Mouse (Mus musculus): ENCODE results near the gene Myadm. TPM values are rescaled to one million over a fixed set of nuclear protein-coding genes. Genes with fewer than 3 reads are reported as not detected.
"Not testable (repeated sequence)": the region's sequence is repeated elsewhere in the genome, so short reads cannot be mapped to it uniquely, and the experiment has no call there.

Myadm gene
- 10 to 100 TPM in 13 of 26 experiments, 1 to 10 TPM in 13; 4.0 to 35.3 (median 11.6) TPM for total RNA-seq (2018; cell fraction: chromatin; rRNA removed)
- total RNA-seq (2018; cell fraction: cytosol; rRNA removed): 100 to 1,000 TPM in 13 of 26 experiments, 10 to 100 TPM in 13; 59.4 to 159 (median 102) TPM
- total RNA-seq (2018; cell fraction: nucleus; rRNA removed): 100 to 1,000 TPM in 13 of 26 experiments, 10 to 100 TPM in 13; 42.3 to 219 (median 98.4) TPM
- 75.5 to 128 TPM (median 99.0 TPM) in 3 replicates for polyA plus RNA-seq (2018)

- H3K36me3 ChIP-seq (ENCODE audit: inconsistent target): no peaks in the 10 kb centered on the region
- peak within 1 kb of the TSS; percentile 73 for H3K27ac ChIP-seq
- H3K79me2 ChIP-seq (ENCODE audit: inconsistent target): peaks cover 47% of the 10 kb centered on the region
- peak within 1 kb of the TSS; percentile 74 for H3K4me3 ChIP-seq (ENCODE audit: inconsistent target)
- WGBS (ENCODE audit: missing documents): 10% methylated on average over 30 of the region's 30 CpGs
These were observed at the start of gene Myadm, which contains the start of gene Prkcg for GRCm38 (mm10) chr7:3288976-3289970. TSS of gene Myadm (plus strand) at chr7:3289080. TSS of gene Prkcg (plus strand) at chr7:3289179.

- no peaks in the 10 kb centered on the region for H3K79me2 ChIP-seq (ENCODE audit: inconsistent target)
- H3K27ac ChIP-seq: no peak overlapping the region
- WGBS (ENCODE audit: missing documents): 70% methylated on average over 2 of the region's 2 CpGs
- no peak overlapping the region for H3K4me3 ChIP-seq (ENCODE audit: inconsistent target)
- no peaks in the 10 kb centered on the region for H3K36me3 ChIP-seq (ENCODE audit: inconsistent target)
These were observed 49.7 kb upstream of the Myadm start for GRCm38 (mm10) chr7:3239193-3239592.

- no peaks in the 10 kb centered on the region for H3K79me2 ChIP-seq (ENCODE audit: inconsistent target)
- no peaks in the 10 kb centered on the region for H3K36me3 ChIP-seq (ENCODE audit: inconsistent target)
- WGBS (ENCODE audit: missing documents): 94% methylated on average over 3 of the region's 3 CpGs
- H3K27ac ChIP-seq: no peak overlapping the region
- H3K4me3 ChIP-seq (ENCODE audit: inconsistent target): no peak overlapping the region
These were observed 28.2 kb upstream of the Myadm start for GRCm38 (mm10) chr7:3260701-3261100.

GRCm38 (mm10) chr7:3261446-3261845 lies 27.4 kb upstream of the Myadm start:
- Histone ChIP-seq H3K36me3 (ENCODE audit: inconsistent target) (no peaks in the 10 kb centered on the region), H3K79me2 (ENCODE audit: inconsistent target) (no peaks in the 10 kb centered on the region), H3K27ac (no peak overlapping the region), H3K4me3 (ENCODE audit: inconsistent target) (no peak overlapping the region)
- 87% methylated on average over 4 of the region's 4 CpGs for WGBS (ENCODE audit: missing documents)

- Histone ChIP-seq H3K4me3 (ENCODE audit: inconsistent target) (no peak overlapping the region), H3K36me3 (ENCODE audit: inconsistent target) (no peaks in the 10 kb centered on the region), H3K27ac (no peak overlapping the region), H3K79me2 (ENCODE audit: inconsistent target) (no peaks in the 10 kb centered on the region)
- WGBS (ENCODE audit: missing documents): 53% methylated on average over 2 of the region's 2 CpGs
These were observed 26.1 kb upstream of the Myadm start for GRCm38 (mm10) chr7:3262789-3263188.

GRCm38 (mm10) chr7:3264390-3265022 lies 24.4 kb upstream of the Myadm start:
- WGBS (ENCODE audit: missing documents): 59% methylated on average over 22 of the region's 22 CpGs
- Histone ChIP-seq H3K4me3 (ENCODE audit: inconsistent target) (no peak overlapping the region), H3K36me3 (ENCODE audit: inconsistent target) (no peaks in the 10 kb centered on the region), H3K79me2 (ENCODE audit: inconsistent target) (no peaks in the 10 kb centered on the region), H3K27ac (no peak overlapping the region)

- no peak overlapping the region for H3K27ac ChIP-seq
- H3K79me2 ChIP-seq (ENCODE audit: inconsistent target): no peaks in the 10 kb centered on the region
- H3K4me3 ChIP-seq (ENCODE audit: inconsistent target): no peak overlapping the region
- H3K36me3 ChIP-seq (ENCODE audit: inconsistent target): no peaks in the 10 kb centered on the region
- WGBS (ENCODE audit: missing documents): 59% methylated on average over 6 of the region's 6 CpGs
These were observed 23.6 kb upstream of the Myadm start for GRCm38 (mm10) chr7:3265311-3265710.

- 85% methylated on average over 3 of the region's 3 CpGs for WGBS (ENCODE audit: missing documents)
- Histone ChIP-seq H3K27ac (no peak overlapping the region), H3K36me3 (ENCODE audit: inconsistent target) (no peaks in the 10 kb centered on the region)
These were observed 21.6 kb upstream of the Myadm start for GRCm38 (mm10) chr7:3267261-3267660.

GRCm38 (mm10) chr7:3267888-3268287 lies 21.0 kb upstream of the Myadm start:
- Histone ChIP-seq H3K27ac (no peak overlapping the region), H3K79me2 (ENCODE audit: inconsistent target) (no peaks in the 10 kb centered on the region), H3K36me3 (ENCODE audit: inconsistent target) (no peaks in the 10 kb centered on the region), H3K4me3 (ENCODE audit: inconsistent target) (no peak overlapping the region)
- 53% methylated on average over 8 of the region's 8 CpGs for WGBS (ENCODE audit: missing documents)

More at GRCm38 (mm10) chr7:3267261-3267660, 21.6 kb upstream of the Myadm start:
- H3K4me3 ChIP-seq (ENCODE audit: inconsistent target): no peak overlapping the region
- no peaks in the 10 kb centered on the region for H3K79me2 ChIP-seq (ENCODE audit: inconsistent target)

- H3K4me3 ChIP-seq (ENCODE audit: inconsistent target): no peak overlapping the region
- WGBS (ENCODE audit: missing documents): 65% methylated on average over 3 of the region's 3 CpGs
- no peak overlapping the region for H3K27ac ChIP-seq
- H3K36me3 ChIP-seq (ENCODE audit: inconsistent target): no peaks in the 10 kb centered on the region
- H3K79me2 ChIP-seq (ENCODE audit: inconsistent target): no peaks in the 10 kb centered on the region
These were observed 20.6 kb upstream of the Myadm start for GRCm38 (mm10) chr7:3268291-3268690.

- WGBS (ENCODE audit: missing documents): 86% methylated on average over 9 of the region's 9 CpGs
- H3K36me3 ChIP-seq (ENCODE audit: inconsistent target): no peaks in the 10 kb centered on the region
- H3K79me2 ChIP-seq (ENCODE audit: inconsistent target): no peaks in the 10 kb centered on the region
- no peak overlapping the region for H3K4me3 ChIP-seq (ENCODE audit: inconsistent target)
- H3K27ac ChIP-seq: no peak overlapping the region
These were observed 16.7 kb upstream of the Myadm start for GRCm38 (mm10) chr7:3272206-3272605.

- H3K36me3 ChIP-seq (ENCODE audit: inconsistent target): no peaks in the 10 kb centered on the region
- 33% methylated on average over 6 of the region's 6 CpGs for WGBS (ENCODE audit: missing documents)
- peak overlapping the region; percentile 64 for H3K27ac ChIP-seq
- H3K79me2 ChIP-seq (ENCODE audit: inconsistent target): no peaks in the 10 kb centered on the region
- peak overlapping the region; percentile 11; the same call in 1 of the 2 replicates for H3K4me3 ChIP-seq (ENCODE audit: inconsistent target)
These were observed 13.3 kb upstream of the Myadm start for GRCm38 (mm10) chr7:3275455-3276170.

GRCm38 (mm10) chr7:3276781-3277180 lies 12.1 kb upstream of the Myadm start:
- H3K4me3 ChIP-seq (ENCODE audit: inconsistent target); H3K79me2 ChIP-seq (ENCODE audit: inconsistent target); H3K36me3 ChIP-seq (ENCODE audit: inconsistent target); H3K27ac ChIP-seq: not testable (repeated sequence)
- WGBS (ENCODE audit: missing documents): 91% methylated on average over 4 of the region's 4 CpGs

GRCm38 (mm10) chr7:3280080-3280653 lies 8.7 kb upstream of the Myadm start:
- no peaks in the 10 kb centered on the region for H3K79me2 ChIP-seq (ENCODE audit: inconsistent target)
- no peak overlapping the region for H3K4me3 ChIP-seq (ENCODE audit: inconsistent target)
- H3K27ac ChIP-seq: no peak overlapping the region
- WGBS (ENCODE audit: missing documents): 97% methylated on average over 5 of the region's 5 CpGs
- H3K36me3 ChIP-seq (ENCODE audit: inconsistent target): no peaks in the 10 kb centered on the region
